Mouse (Mus musculus): ENCODE measurements around the gene Ube2b. TPM values are rescaled to one million over a fixed set of nuclear protein-coding genes. Genes with fewer than 3 reads are reported as not detected.

Ube2b gene
- total and polyA plus RNA-seq, 2 experiments from 2014 or later: 125 to 230 TPM

DNA sequence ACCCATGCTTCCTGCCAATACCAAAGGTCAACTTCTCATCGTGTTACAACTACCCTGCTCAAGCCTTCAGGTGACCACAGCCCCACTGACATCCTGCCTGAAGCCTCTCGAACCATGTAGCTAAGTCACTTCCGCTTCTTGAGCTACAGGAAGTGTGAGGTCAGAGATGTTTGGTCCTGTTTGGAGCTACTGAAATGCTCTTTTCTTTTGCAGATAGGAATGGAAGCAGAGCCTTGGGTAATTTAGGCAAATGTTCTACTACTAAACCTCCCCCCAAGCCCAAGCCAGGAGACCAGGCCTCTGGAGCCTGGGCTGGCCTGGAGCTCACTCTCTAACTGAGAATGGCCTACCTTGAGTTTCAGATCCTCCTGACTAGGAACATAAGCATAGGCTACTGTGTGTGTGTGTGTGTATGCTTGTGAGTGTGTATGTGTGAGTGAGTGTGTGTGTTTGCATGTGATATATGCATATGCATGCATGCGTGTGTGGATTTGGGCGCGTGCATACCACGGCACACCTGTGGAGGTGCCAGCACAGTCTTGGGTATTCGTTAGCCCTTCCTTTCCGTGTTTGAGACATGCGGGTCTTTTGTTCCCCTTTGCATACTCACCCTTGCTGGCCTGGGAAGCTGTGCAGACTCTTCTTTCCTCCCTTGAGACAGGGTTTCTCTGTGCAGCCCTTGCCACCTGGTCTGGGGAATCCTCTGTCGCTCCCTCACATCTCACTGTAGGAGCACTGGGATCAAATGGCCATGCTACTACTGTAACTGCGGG is 61.6 kb downstream of the Ube2b start:
- no peak for TF ChIP-seq CTCF (IDR thresholded peaks at IDR 0.05; ENCODE audit: low read depth)
- 86% methylated on average over 12 of the region's 12 CpGs for WGBS
- H3K9ac ChIP-seq (replicated peaks; ENCODE audit: low read length): no peak overlapping the region
- no peak for DNase-seq (ENCODE audit: low spot score)
- H3K27ac ChIP-seq: no peak overlapping the region
- no peaks in the 10 kb centered on the region for H3K36me3 ChIP-seq (ENCODE audit: insufficient read depth, low read length)
- no peak overlapping the region for H3K4me3 ChIP-seq (ENCODE audit: low read length)
- no peaks in the 10 kb centered on the region for H3K9me3 ChIP-seq (ENCODE audit: low read length)
- no peak overlapping the region for H3K4me2 ChIP-seq (ENCODE audit: low read depth, low read length)
- H3K27me3 ChIP-seq (ENCODE audit: insufficient read depth, low read length): no peaks in the 10 kb centered on the region
- no peak for ATAC-seq
- 0 out of 2 replicates have a peak, but pooled peaks cover 6% of the 10 kb centered on the region for H3K4me1 ChIP-seq (ENCODE audit: insufficient read depth, low read length)

DNA sequence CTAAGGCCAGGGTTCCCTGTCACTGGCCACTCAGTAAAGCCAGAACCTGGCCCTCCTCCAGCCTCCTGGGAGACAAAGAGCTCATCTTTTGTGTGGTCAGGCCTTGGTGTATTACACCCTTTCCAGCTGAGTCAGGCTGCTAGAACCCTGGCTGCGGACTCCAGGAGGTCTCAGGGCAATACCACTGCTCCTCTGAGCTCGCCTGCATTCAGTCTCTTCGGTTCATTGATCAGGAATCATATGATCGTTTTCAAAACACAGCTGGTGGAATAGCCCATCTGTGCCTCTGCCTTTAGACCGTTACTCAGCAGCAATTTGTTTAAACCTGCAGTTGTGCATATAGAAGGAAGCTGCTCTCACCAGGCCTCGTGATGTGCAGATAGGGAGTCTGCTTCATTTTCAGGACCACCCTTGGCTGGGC is 63.2 kb downstream of the Ube2b start:
- no peak overlapping the region for H3K4me3 ChIP-seq (ENCODE audit: low read length)
- no peaks in the 10 kb centered on the region for H3K27me3 ChIP-seq (ENCODE audit: insufficient read depth, low read length)
- H3K9ac ChIP-seq (replicated peaks; ENCODE audit: low read length): no peak overlapping the region
- ATAC-seq: no peak
- no peaks in the 10 kb centered on the region for H3K9me3 ChIP-seq (ENCODE audit: low read length)
- H3K4me2 ChIP-seq (ENCODE audit: low read depth, low read length): no peak overlapping the region
- no peak overlapping the region for H3K27ac ChIP-seq
- 46% methylated on average over 6 of the region's 6 CpGs for WGBS
- H3K36me3 ChIP-seq (ENCODE audit: insufficient read depth, low read length): no peaks in the 10 kb centered on the region
- DNase-seq (ENCODE audit: low spot score): no peak
- no peaks in the 10 kb centered on the region for H3K4me1 ChIP-seq (ENCODE audit: insufficient read depth, low read length)
- TF ChIP-seq CTCF (IDR thresholded peaks at IDR 0.05; ENCODE audit: low read depth): no peak

DNA sequence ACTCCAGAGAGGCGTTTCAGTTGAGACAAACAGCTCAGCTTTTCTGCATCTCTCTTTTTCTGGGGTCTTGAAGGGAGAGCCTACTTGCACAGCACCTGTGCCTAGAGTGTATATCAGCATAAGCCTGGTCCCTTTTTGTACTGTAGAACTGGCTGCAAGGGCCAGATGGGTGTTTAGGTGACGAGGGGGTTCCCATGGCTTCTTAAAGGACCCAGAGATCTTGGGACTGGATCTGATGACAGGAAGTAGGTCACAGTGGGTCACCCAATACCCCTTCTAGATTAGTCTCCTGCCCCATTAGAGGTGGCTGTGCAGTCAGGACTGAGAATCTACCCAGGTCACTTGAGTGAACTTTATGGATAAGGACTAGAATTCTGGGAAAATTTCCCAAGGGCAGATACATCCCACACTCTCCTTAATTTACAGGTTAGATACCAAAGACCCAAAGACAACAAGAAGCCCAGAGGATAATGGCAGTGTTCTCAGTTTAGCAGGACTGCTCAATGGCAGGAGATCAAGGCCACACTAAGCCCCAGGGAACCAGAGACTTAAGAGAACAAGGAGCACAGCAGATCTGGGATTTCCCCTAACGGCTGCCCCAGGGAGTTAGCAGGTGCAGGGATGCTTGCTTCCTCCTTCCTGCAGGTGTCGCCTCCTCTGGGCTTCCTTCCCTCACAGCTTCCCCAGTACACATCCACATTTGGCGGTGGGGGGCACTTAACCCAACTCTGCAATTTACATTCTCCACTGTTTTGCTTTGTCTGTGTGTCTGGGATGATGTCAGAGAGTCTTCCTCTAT is 64.7 kb downstream of the Ube2b start:
- H3K4me2 ChIP-seq (ENCODE audit: low read depth, low read length): no peak overlapping the region
- DNase-seq (ENCODE audit: low spot score): no peak
- H3K9ac ChIP-seq (replicated peaks; ENCODE audit: low read length): no peak overlapping the region
- H3K4me1 ChIP-seq (ENCODE audit: insufficient read depth, low read length): no peaks in the 10 kb centered on the region
- H3K27me3 ChIP-seq (ENCODE audit: insufficient read depth, low read length): no peaks in the 10 kb centered on the region
- no peak for TF ChIP-seq CTCF (IDR thresholded peaks at IDR 0.05; ENCODE audit: low read depth)
- no peak overlapping the region for H3K27ac ChIP-seq
- WGBS: 67% methylated on average over 5 of the region's 5 CpGs
- no peaks in the 10 kb centered on the region for H3K36me3 ChIP-seq (ENCODE audit: insufficient read depth, low read length)
- no peak for ATAC-seq
- no peaks in the 10 kb centered on the region for H3K9me3 ChIP-seq (ENCODE audit: low read length)
- H3K4me3 ChIP-seq (ENCODE audit: low read length): no peak overlapping the region

Other genes starting within 250 kb of the Ube2b start
- gene Sec24a, start 237.1 kb downstream of the Ube2b start, total RNA-seq (2014; rRNA removed): 13.4 and 13.9 TPM in 2 replicates
- gene Sec24a, start 237.1 kb downstream of the Ube2b start, polyA plus RNA-seq (2015; fragmentation: Nextera tagmentation; extraction: Ambion mirVana): 10.6 and 11.9 TPM in 2 replicates
- 78.2 and 118 TPM in 2 replicates for gene Sar1b, start 237.1 kb downstream of the Ube2b start, total RNA-seq (2014; rRNA removed)
- gene Sar1b, start 237.1 kb downstream of the Ube2b start, polyA plus RNA-seq (2015; fragmentation: Nextera tagmentation; extraction: Ambion mirVana): 235 and 244 TPM in 2 replicates
- 3.1 and 4.3 TPM in 2 replicates for gene Jade2, start 143.1 kb downstream of the Ube2b start, total RNA-seq (2014; rRNA removed)
- gene Jade2, start 143.1 kb downstream of the Ube2b start, polyA plus RNA-seq (2015; fragmentation: Nextera tagmentation; extraction: Ambion mirVana): 1.1 and 1.2 TPM in 2 replicates
- 84.6 and 87.8 TPM in 2 replicates for gene Cdkn2aipnl, start 33.1 kb downstream of the Ube2b start, total RNA-seq (2014; rRNA removed)
- gene Cdkn2aipnl, start 33.1 kb downstream of the Ube2b start, polyA plus RNA-seq (2015; fragmentation: Nextera tagmentation; extraction: Ambion mirVana): 99.5 and 104 TPM in 2 replicates
- gene Cdkl3, start 3.5 kb upstream of the Ube2b start, total RNA-seq (2014; rRNA removed): 12.7 and 16.0 TPM in 2 replicates
- gene Cdkl3, start 3.5 kb upstream of the Ube2b start, polyA plus RNA-seq (2015; fragmentation: Nextera tagmentation; extraction: Ambion mirVana): 34.9 and 37.6 TPM in 2 replicates
- gene Ppp2ca, start 97.9 kb upstream of the Ube2b start, total RNA-seq (2014; rRNA removed): 115 and 116 TPM in 2 replicates
- 110 and 117 TPM in 2 replicates for gene Ppp2ca, start 97.9 kb upstream of the Ube2b start, polyA plus RNA-seq (2015; fragmentation: Nextera tagmentation; extraction: Ambion mirVana)
- not detected in 2 replicates for gene Olfr1373, start 144.8 kb upstream of the Ube2b start, total RNA-seq (2014; rRNA removed)
- gene Olfr1373, start 144.8 kb upstream of the Ube2b start, polyA plus RNA-seq (2015; fragmentation: Nextera tagmentation; extraction: Ambion mirVana): not detected in 2 replicates
- not detected in 2 replicates for gene Olfr1371, start 213.2 kb upstream of the Ube2b start, total RNA-seq (2014; rRNA removed)
- not detected in 2 replicates for gene Olfr1371, start 213.2 kb upstream of the Ube2b start, polyA plus RNA-seq (2015; fragmentation: Nextera tagmentation; extraction: Ambion mirVana)
- 320 and 370 TPM in 2 replicates for gene Skp1a, start 231.2 kb upstream of the Ube2b start, total RNA-seq (2014; rRNA removed)
- 1,108 and 1,162 TPM in 2 replicates for gene Skp1a, start 231.2 kb upstream of the Ube2b start, polyA plus RNA-seq (2015; fragmentation: Nextera tagmentation; extraction: Ambion mirVana)